Mouse (Mus musculus) liver, embryonic 14.5 days (tissue): ENCODE measurements at regions not wholly inside any gene's neighbourhood (a gene's known extent, or its start where the extent isn't known, plus 50 kb on each side); places are given as distances from the start of the nearest gene placed in this dataset.

Source experiments
- ATAC-seq: fragments of 200-750 bp; cut with Nextera tagmentation; 2 replicates; pipeline ENCODE4 v1.8.0; 2017; ENCODE audit warnings: moderate number of reproducible peaks, mild to moderate bottlenecking, moderate library complexity; ENCODE audit not compliant: insufficient read depth
- DNase-seq, 3 experiments: peaks; one replicate each; pipeline ENCODE4 v3.0.0-alpha.2; 2012 to 2013; ENCODE audit warnings: low read depth in 3 of 3, low spot score in 3 of 3
- H3K27ac ChIP-seq: fragments of 300-500 bp; sonication (generic); 2 replicates; pipeline ENCODE4 v1.5.1; 2014; ENCODE audit warnings: moderate library complexity, mild to moderate bottlenecking, control low read depth, inconsistent platforms
- H3K27me3 ChIP-seq: fragments of 300-500 bp; sonication (generic); 2 replicates; pipeline ENCODE4 v1.6.1; 2014; ENCODE audit warnings: mild to moderate bottlenecking, low read length, moderate library complexity; ENCODE audit not compliant: control insufficient read depth, insufficient read depth
- H3K36me3 ChIP-seq: fragments of 300-500 bp; sonication (generic); replicated peaks from 2 replicates; pipeline ENCODE4 v1.6.1; 2014; ENCODE audit warnings: low read depth; ENCODE audit not compliant: control insufficient read depth, insufficient read depth
- H3K4me1 ChIP-seq, 2 experiments: fragments of 200-500 bp in 1 of 2; fragments of 300-500 bp in 1 of 2; sonication (generic) in 1 of 2; replicated peaks; 2 replicates each; pipeline ENCODE4 v1.6.1; 2012 to 2014; ENCODE audit warnings: antibody characterized with exemption in 1 of 2, inconsistent platforms in 1 of 2, low read length in 1 of 2; ENCODE audit not compliant: control insufficient read depth in 2 of 2, insufficient read depth in 2 of 2
- H3K4me2 ChIP-seq: fragments of 300-500 bp; sonication (generic); 2 replicates; pipeline ENCODE4 v1.6.1; 2014; ENCODE audit warnings: low read depth, mild to moderate bottlenecking, control low read depth, moderate library complexity
- H3K4me3 ChIP-seq, 2 experiments: fragments of 200-500 bp in 1 of 2; fragments of 300-500 bp in 1 of 2; sonication (generic) in 1 of 2; 2 replicates each; pipeline ENCODE4 v1.5.1; 2012 to 2014; ENCODE audit warnings: low read depth in 2 of 2, low read length in 2 of 2, mild to moderate bottlenecking in 2 of 2, control low read depth in 1 of 2, inconsistent platforms in 1 of 2, moderate library complexity in 1 of 2; ENCODE audit not compliant: insufficient read depth in 1 of 2
- H3K9ac ChIP-seq: fragments of 300-500 bp; sonication (generic); replicated peaks from 2 replicates; pipeline ENCODE4 v1.6.1; 2014; ENCODE audit warnings: mild to moderate bottlenecking, control low read depth, moderate library complexity
- H3K9me3 ChIP-seq: fragments of 300-500 bp; sonication (generic); 2 replicates; pipeline ENCODE4 v1.6.1; 2016; ENCODE audit warnings: low read length, mixed read lengths; ENCODE audit not compliant: control insufficient read depth
- CTCF ChIP-seq: IDR thresholded peaks from 2 replicates; pipeline ENCODE4 v1.5.1; 2016; ENCODE audit warnings: antibody characterized with exemption, low read depth, control low read depth
- EP300 ChIP-seq: IDR thresholded peaks from 2 replicates; pipeline ENCODE4 v1.6.1; 2016; ENCODE audit warnings: antibody characterized with exemption, low read depth
- WGBS: fragments of 180-500 bp; shearing (Covaris S2); extraction: QIAGEN DNeasy Blood & Tissue Kit; methylation state at CpG from one replicate; pipeline ENCODE4 v1.1.7; 2014; ENCODE audit not compliant: insufficient replicate concordance; 5-methylcytosine and 5-hydroxymethylcytosine counted together

DNA sequence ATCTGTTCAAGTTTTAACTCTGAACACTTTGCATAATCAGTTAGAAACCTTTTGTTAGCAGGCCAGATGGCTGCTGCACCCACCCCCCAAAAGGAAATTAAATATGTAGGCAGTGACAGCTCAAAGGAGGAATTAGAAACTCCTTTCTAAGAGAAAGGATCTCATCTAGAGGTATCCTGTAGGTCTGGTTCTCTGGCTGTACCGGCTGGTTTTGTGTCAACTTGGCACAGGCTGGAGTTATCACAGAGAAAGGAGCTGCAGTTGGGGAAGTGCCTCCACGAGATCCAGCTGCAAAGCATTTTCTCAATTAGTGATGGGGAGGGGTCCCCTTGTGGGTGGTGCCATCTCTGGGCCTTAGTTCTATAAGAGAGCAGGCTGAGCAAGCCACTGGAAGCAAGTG is 263.1 kb upstream of the Ldb2 start:
- Histone ChIP-seq H3K27me3 (no peaks in the 10 kb centered on the region), H3K4me2 (no peak overlapping the region), H3K4me1 (no peaks in the 10 kb centered on the region), H3K9me3 (no peaks in the 10 kb centered on the region), H3K9ac (no peak overlapping the region), H3K27ac (no peak overlapping the region), H3K36me3 (no peaks in the 10 kb centered on the region), H3K4me3 (no peak overlapping the region)
- 33% methylated on average over 2 of the region's 2 CpGs for WGBS
- DNase-seq: no peak
- TF ChIP-seq CTCF (no peak), EP300 (no peak)
- ATAC-seq: no peak

GRCm38 (mm10) chr5:45055276-45055959 is 255.9 kb upstream of the Ldb2 start:
- ATAC-seq: no peak
- H3K36me3 ChIP-seq: no peaks in the 10 kb centered on the region
- DNase-seq: no peak
- H3K4me2 ChIP-seq: no peak overlapping the region
- no peaks in the 10 kb centered on the region for H3K4me1 ChIP-seq
- TF ChIP-seq EP300: no peak
- no peak for TF ChIP-seq CTCF
- H3K9ac ChIP-seq: no peak overlapping the region
- H3K27me3 ChIP-seq: no peaks in the 10 kb centered on the region
- H3K4me3 ChIP-seq: no peak overlapping the region
- no peaks in the 10 kb centered on the region for H3K9me3 ChIP-seq
- 53% methylated on average over 4 of the region's 4 CpGs for WGBS
- no peak overlapping the region for H3K27ac ChIP-seq

DNA sequence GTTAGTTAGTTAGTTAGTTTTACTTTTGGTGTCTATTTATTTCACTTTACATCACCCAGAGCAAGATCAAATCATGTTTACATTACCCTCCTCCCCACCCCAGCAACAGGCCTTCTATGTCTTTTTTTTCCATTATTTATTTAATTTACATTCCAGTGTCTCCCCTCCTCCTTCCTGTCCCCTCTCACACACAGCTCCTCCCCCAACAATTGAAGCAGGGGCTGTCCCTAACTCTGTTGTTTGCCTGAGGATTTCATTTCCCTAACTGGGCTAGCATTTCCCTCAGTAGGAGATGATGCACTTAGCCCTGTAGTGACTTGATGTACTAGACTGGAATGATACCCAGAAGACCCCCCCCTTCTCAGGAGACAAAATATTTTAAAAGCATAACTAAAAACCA is 249.9 kb upstream of the Ldb2 start:
- Histone ChIP-seq H3K27ac (no peak overlapping the region), H3K4me2 (no peak overlapping the region), H3K9ac (no peak overlapping the region), H3K4me3 (no peak overlapping the region), H3K27me3 (no peaks in the 10 kb centered on the region), H3K4me1 (no peaks in the 10 kb centered on the region), H3K9me3 (no peaks in the 10 kb centered on the region), H3K36me3 (no peaks in the 10 kb centered on the region)
- TF ChIP-seq EP300 (no peak), CTCF (no peak)
- no peak for DNase-seq
- ATAC-seq: no peak

DNA sequence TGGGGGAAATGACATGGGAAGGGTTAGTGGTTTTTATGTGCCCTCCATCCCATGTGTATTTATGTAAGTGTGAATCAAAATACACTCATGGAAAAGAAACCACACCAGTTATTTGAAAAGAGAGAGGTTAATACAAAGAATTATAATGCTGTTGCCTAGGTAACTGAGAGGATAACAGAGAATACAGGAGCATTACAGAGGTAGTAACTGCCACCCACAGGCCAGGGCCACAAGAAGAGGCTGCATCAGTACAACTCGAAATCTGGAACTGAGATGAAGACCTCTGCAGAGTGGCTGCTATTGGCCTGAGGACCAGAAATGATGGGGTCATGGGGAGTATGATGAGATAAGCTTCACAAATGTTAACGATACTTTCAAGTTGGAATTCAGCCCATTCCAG is 243.4 kb upstream of the Ldb2 start:
- no peak overlapping the region for H3K9ac ChIP-seq
- DNase-seq (no peak), ATAC-seq (no peak)
- H3K27me3 ChIP-seq: no peaks in the 10 kb centered on the region
- no peaks in the 10 kb centered on the region for H3K4me1 ChIP-seq
- H3K4me3 ChIP-seq: no peak overlapping the region
- 35% methylated on average over 2 of the region's 2 CpGs for WGBS
- no peaks in the 10 kb centered on the region for H3K9me3 ChIP-seq
- H3K27ac ChIP-seq: no peak overlapping the region
- H3K4me2 ChIP-seq: no peak overlapping the region
- H3K36me3 ChIP-seq: no peaks in the 10 kb centered on the region
- TF ChIP-seq EP300 (no peak), CTCF (no peak)

DNA sequence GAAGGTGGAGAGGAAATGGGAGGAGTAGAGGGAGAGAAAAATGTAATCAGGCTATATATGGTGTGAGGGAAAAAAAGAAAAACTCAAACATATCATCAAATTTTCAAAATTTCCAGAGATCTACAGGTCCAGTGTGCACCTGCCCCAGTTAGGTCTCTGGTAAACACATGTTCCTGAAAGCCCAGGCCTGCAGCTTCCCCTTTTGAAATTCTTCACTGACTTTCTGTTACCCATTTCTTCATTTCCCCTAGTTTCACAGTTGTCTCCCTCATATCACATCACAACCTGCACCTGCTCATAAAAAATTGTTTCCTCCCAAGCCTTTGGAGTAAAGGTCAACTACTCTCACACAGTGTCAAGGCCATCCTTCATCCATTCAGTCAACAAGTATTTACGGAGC is 236.9 kb upstream of the Ldb2 start:
- H3K9ac ChIP-seq: no peak overlapping the region
- no peaks in the 10 kb centered on the region for H3K9me3 ChIP-seq
- no peaks in the 10 kb centered on the region for H3K27me3 ChIP-seq
- no peaks in the 10 kb centered on the region for H3K36me3 ChIP-seq
- DNase-seq (no peak), ATAC-seq (no peak)
- WGBS: 69% methylated on average over 1 of the region's 1 CpGs
- H3K4me2 ChIP-seq: no peak overlapping the region
- H3K4me3 ChIP-seq: no peak overlapping the region
- H3K4me1 ChIP-seq: no peaks in the 10 kb centered on the region
- H3K27ac ChIP-seq: no peak overlapping the region
- no peak for TF ChIP-seq CTCF
- TF ChIP-seq EP300: no peak
